Mouse (Mus musculus): ENCODE data around the gene B4galt3.

B4galt3 gene

GRCm38 (mm10) chr1:171251594-171252324 is 18.4 kb upstream of the B4galt3 start:
- no peak for TF ChIP-seq GATA4 (IDR thresholded peaks at IDR 0.05; ENCODE audit: insufficient replicate concordance, low read length)

GRCm38 (mm10) chr1:171252415-171252814 is 17.7 kb upstream of the B4galt3 start:
- TF ChIP-seq GATA4 (IDR thresholded peaks at IDR 0.05; ENCODE audit: insufficient replicate concordance, low read length) = no peak

DNA sequence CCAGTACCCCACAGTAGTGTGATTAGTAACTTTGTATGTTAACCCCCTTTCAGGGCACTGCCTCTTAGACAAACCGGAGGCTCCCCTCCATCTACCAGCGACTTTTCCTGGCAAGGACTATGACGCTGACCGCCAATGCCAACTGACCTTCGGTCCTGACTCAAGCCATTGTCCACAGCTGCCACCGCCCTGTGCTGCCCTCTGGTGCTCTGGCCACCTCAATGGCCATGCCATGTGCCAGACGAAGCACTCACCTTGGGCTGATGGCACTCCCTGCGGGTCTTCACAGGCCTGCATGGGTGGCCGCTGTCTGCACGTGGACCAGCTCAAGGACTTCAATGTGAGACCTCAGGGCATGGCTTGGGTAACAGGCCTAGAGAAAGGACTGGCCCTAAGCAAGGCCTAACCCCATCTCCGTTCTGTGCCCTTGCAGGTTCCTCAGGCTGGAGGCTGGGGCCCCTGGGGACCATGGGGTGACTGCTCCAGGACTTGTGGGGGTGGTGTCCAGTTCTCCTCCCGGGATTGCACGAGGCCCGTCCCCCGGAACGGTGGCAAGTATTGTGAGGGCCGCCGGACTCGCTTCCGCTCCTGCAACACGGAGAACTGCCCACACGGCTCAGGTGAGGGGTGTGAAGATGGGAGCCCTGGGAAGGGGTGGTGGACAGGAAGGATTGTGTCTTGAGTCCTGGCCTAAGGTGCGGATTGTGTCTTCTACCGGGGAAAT is 13.9 kb upstream of the B4galt3 start:
- TF ChIP-seq GATA4 (IDR thresholded peaks at IDR 0.05; ENCODE audit: insufficient replicate concordance, low read length) = no peak

GRCm38 (mm10) chr1:171256937-171257548 is 13.1 kb upstream of the B4galt3 start:
- no peak for TF ChIP-seq GATA4 (IDR thresholded peaks at IDR 0.05; ENCODE audit: insufficient replicate concordance, low read length)

- no peak for TF ChIP-seq GATA4 (IDR thresholded peaks at IDR 0.05; ENCODE audit: insufficient replicate concordance, low read length)
Observed at GRCm38 (mm10) chr1:171257781-171258180, 12.3 kb upstream of the B4galt3 start.

- no peak for TF ChIP-seq GATA4 (IDR thresholded peaks at IDR 0.05; ENCODE audit: insufficient replicate concordance, low read length)
Observed at GRCm38 (mm10) chr1:171258921-171259320, 11.2 kb upstream of the B4galt3 start.

GRCm38 (mm10) chr1:171260316-171260715 is 9.8 kb upstream of the B4galt3 start:
- TF ChIP-seq GATA4 (IDR thresholded peaks at IDR 0.05; ENCODE audit: insufficient replicate concordance, low read length) = no peak

DNA sequence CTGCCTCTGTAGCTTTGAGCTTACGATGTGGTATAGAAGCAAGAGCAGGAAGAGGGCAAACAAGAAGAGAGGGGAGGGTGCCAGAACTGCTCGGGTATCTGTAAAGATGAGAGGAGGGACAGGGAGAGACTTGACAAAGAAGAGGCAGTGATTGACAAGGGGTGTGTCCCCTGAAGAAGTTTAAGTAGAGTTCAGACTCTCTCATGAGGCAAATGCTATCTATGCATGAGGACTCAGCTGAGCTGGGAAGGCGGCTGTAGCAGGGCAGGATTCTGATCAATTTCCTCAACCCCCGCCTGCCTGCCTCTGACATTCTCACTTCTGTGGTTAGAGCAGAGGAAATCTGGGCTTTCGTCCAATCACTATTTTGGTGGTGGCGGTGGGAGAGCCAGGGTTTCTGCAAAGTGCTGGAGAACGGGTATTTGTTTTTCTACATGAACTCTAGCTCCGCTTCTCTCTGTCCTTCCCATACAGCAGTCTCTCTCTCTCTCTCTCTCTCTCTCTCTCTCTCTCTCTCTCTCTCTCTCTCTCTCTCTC is 7.5 kb upstream of the B4galt3 start:
- TF ChIP-seq GATA4 (IDR thresholded peaks at IDR 0.05; ENCODE audit: insufficient replicate concordance, low read length) = no peak

DNA sequence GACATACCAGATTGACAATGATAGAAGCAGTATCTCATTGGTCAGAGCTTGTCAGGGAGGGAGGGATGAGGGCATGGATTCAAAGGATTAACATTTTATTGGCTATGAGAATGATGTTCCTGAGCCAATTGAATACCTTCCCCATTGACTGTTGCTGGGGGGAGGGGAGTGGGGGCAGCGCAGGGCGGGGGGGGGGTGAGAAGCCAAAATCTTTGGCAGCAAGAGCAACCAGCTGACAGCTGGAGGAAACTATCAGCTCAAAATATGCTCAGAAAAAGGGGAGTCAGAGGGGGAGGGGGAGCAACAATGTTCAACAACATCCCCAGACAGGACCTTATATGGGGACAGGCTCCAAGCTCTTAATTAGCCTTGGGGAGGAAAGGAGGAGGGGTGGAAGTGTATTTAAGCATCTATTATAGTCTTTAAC is 6.9 kb upstream of the B4galt3 start:
- no peak for TF ChIP-seq GATA4 (IDR thresholded peaks at IDR 0.05; ENCODE audit: insufficient replicate concordance, low read length)

DNA sequence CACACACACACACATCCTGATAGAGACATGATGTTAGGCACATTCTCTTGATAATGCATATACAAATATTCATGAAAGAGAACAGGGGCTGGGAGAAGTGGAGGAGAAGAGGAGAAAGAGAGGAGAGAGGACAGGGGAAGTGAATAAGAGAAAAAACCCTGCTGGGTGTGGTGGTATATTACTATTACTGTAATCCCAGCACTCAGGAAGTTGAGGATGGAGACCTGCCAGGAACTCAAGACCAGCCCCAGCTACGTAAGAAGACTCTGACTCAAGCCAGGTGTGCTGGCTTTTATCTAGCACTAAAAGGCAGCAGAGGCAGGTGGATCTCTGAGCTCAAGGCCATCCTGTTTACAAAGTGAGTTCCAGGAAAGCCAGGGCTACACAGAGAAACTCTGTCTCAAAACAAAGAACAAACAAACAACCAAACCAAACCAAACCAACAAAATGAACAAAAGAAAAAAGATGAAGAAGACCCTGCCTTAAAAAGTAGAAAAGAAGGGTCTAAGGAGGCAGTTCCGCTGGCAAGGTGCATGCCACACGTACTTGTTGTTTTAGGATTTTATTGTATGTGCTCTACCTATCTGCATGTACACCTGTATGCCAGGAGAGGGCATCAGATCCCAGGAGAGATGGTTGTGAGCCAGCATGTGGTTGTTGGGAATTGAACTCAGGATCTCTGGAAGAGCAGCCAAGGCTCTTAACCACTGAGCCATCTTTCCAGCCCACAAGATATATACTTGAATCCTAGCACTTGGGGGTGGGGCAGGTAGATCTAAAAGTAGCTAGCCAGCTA is 6.3 kb upstream of the B4galt3 start:
- TF ChIP-seq GATA4 (IDR thresholded peaks at IDR 0.05; ENCODE audit: insufficient replicate concordance, low read length) = no peak

- peak; percentile 92 for TF ChIP-seq GATA4 (IDR thresholded peaks at IDR 0.05; ENCODE audit: insufficient replicate concordance, low read length)
Observed at GRCm38 (mm10) chr1:171265971-171266744, 4.0 kb upstream of the B4galt3 start.

DNA sequence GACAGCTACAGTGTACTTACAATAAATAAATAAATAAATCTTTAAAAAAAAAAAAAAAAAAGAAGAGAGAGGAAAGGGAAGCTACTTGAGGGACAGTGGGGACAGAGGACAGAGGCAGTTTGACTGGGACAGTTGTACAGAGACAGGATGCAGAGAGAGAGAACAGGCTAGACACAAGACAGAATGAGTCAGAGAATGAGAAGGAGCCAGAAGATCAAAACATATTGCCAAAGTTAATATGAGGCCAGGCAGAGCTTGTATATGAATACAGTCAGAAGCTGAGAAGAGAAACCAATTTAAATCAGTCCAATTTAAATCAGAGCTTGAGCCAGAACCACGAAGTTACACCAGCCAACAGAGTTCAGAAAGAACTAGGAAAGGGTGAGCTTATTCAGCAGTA is 1.8 kb upstream of the B4galt3 start:
- no peak for TF ChIP-seq GATA4 (IDR thresholded peaks at IDR 0.05; ENCODE audit: insufficient replicate concordance, low read length)

DNA sequence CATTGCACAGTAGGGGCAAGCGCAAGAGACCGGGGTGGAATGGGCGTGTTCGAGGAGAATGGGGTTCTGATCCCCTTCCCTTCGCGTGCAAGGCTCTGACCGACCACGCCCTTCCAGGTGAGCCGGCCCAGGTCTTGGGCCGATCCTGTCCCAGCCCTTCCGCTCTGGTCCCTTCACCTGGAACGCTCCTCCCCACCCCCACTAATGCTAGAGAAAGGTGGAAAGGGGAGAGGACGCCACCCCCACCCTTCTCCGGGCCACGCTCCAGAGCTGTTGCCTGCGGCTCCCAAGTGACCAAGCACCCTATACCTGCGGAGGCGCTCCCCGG is 409 bp downstream of the B4galt3 start:
- no peak; the same call in 1 of the 2 replicates for TF ChIP-seq GATA4 (IDR thresholded peaks at IDR 0.05; ENCODE audit: insufficient replicate concordance, low read length)

DNA sequence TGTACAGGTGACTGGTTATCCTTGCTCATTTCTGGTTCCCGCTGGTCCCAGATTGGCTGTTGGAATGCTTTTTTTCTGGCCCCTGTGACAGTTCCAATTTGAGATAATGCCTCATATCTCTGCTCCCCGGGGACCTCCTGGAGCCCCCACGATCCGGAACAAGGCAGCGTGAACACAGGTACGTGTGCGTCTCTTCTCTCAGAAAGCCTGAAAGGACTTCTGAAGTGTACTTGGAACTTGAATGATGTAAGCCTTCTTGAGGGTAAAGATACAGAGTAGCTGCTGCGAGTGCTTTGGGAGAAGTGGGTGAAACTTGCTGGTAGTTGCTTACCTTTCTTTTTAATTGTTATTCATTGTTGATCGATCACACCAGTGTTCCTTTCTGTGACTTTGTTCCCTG is 1.1 kb downstream of the B4galt3 start:
- no peak for TF ChIP-seq GATA4 (IDR thresholded peaks at IDR 0.05; ENCODE audit: insufficient replicate concordance, low read length)
